Mouse (Mus musculus) liver, embryonic 15.5 days (tissue): ENCODE measurements around the gene Gm49630. TPM values are rescaled to one million over a fixed set of nuclear protein-coding genes. Genes with fewer than 3 reads are reported as not detected.
"Not testable (repeated sequence)": the region's sequence is repeated elsewhere in the genome, so short reads cannot be mapped to it uniquely, and the experiment has no call there.

Source experiments
- ATAC-seq: fragments of 200-750 bp; cut with Nextera tagmentation; 2 replicates; pipeline ENCODE4 v1.8.0; 2017; ENCODE audit warnings: moderate number of reproducible peaks, mild to moderate bottlenecking, moderate library complexity; ENCODE audit not compliant: insufficient read depth
- H3K27ac ChIP-seq: fragments of 300-500 bp; sonication (generic); replicated peaks from 2 replicates; pipeline ENCODE4 v1.5.1; 2015; ENCODE audit warnings: mild to moderate bottlenecking, inconsistent platforms
- H3K27me3 ChIP-seq: fragments of 300-500 bp; sonication (generic); 2 replicates; pipeline ENCODE4 v1.6.1; 2015; ENCODE audit warnings: mild to moderate bottlenecking, inconsistent platforms
- H3K36me3 ChIP-seq: fragments of 300-500 bp; sonication (generic); replicated peaks from 2 replicates; pipeline ENCODE4 v1.6.1; 2015; ENCODE audit warnings: moderate library complexity, mild to moderate bottlenecking, inconsistent platforms
- H3K4me1 ChIP-seq: fragments of 300-500 bp; sonication (generic); replicated peaks from 2 replicates; pipeline ENCODE4 v1.6.1; 2015; ENCODE audit warnings: inconsistent platforms
- H3K4me2 ChIP-seq: fragments of 300-500 bp; sonication (generic); 2 replicates; pipeline ENCODE4 v1.6.1; 2015; ENCODE audit warnings: moderate library complexity, mild to moderate bottlenecking, inconsistent platforms
- H3K4me3 ChIP-seq: fragments of 300-500 bp; sonication (generic); replicated peaks from 2 replicates; pipeline ENCODE4 v1.5.1; 2015; ENCODE audit warnings: mild to moderate bottlenecking, inconsistent platforms
- H3K9ac ChIP-seq: fragments of 300-500 bp; sonication (generic); 2 replicates; pipeline ENCODE4 v1.6.1; 2015; ENCODE audit warnings: moderate library complexity, mild to moderate bottlenecking, inconsistent platforms
- H3K9me3 ChIP-seq: fragments of 300-500 bp; sonication (generic); replicated peaks from 2 replicates; pipeline ENCODE4 v1.6.1; 2016; ENCODE audit warnings: inconsistent platforms
- WGBS: fragments of 180-500 bp; shearing (Covaris S2); methylation state at CpG from one replicate; pipeline ENCODE4 v1.1.7; 2015; ENCODE audit warnings: mixed read lengths; ENCODE audit not compliant: insufficient replicate concordance; 5-methylcytosine and 5-hydroxymethylcytosine counted together
- polyA plus RNA-seq: library from polyadenylated mRNA; unstranded; fragments of >200 nt; fragmentation: Nextera tagmentation; extraction: Ambion mirVana; gene quantifications from 2 replicates; pipeline ENCODE4 v1.2.1, GENCODE M21; 2015

Gm49630 gene
- not detected in 2 replicates for polyA plus RNA-seq

DNA sequence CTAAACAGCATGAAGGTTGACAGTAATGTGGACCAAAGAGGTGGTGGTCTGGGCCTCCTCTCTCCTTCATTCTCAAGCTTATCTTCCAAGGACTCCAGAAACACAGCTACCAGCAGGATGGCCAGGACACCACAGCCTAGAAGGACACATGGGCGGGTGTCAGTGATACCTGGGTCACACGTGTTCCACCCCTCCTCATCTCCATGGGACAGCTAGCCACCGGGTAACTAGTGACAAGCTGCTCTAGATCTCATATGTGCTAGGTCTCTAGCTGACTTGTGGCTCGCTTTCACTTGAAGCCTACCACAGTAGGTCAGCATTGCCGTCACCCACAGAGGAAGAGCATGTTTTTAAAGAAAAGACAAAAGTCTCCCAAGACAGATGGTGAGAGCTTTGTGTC lies at the start of gene Gm49630:
Gene Gm49630 (minus strand): TSS at position 101 of the 400 bp plus-strand sequence.
- not testable (repeated sequence) for H3K9me3 ChIP-seq, H3K27ac ChIP-seq, H3K27me3 ChIP-seq, H3K4me1 ChIP-seq, ATAC-seq, H3K4me3 ChIP-seq, H3K36me3 ChIP-seq, H3K9ac ChIP-seq, H3K4me2 ChIP-seq
- WGBS, result 45% methylated on average over 4 of the region's 5 CpGs

DNA sequence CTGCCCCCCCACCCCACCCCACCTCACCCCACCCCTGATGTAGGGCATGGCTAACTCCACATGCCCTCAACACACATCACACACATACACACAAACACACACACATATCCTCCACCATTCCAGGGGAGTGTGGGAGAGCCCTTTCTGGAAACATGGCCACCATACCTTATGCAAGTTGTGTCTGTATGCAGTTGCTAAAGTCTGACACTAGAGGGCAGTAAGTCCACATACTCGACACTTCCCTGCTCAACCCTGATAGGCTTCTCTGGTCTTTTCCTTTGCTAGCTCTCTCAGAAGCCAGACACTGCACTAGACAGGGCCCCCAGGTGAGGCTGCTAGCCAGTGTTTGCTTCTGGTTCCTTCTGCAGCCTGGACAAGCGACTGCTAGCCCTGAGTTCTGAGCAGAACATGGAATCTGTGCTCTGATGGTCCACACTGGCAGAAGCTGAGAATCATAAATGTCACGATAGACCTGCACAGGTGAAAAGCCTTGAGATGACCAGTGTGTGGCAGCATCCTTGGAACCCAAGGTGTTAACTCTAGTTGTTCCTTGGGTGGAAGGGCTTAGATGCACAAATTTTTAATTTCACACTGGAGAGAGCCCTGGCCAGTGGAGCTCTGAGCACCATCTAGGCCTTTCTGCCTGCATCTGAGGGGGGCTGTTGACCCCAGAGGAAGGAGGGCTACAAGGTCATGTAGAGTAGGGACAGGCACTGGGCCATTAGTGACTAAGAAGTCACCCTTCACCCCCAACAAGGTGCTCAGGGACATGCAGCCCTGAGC lies 48.6 kb upstream of the Gm49630 start:
- not testable (repeated sequence) for H3K27me3 ChIP-seq, ATAC-seq, H3K9me3 ChIP-seq, H3K4me3 ChIP-seq, H3K4me2 ChIP-seq, H3K4me1 ChIP-seq, H3K9ac ChIP-seq, H3K36me3 ChIP-seq, H3K27ac ChIP-seq
- WGBS, result 25% methylated on average over 3 of the region's 3 CpGs

DNA sequence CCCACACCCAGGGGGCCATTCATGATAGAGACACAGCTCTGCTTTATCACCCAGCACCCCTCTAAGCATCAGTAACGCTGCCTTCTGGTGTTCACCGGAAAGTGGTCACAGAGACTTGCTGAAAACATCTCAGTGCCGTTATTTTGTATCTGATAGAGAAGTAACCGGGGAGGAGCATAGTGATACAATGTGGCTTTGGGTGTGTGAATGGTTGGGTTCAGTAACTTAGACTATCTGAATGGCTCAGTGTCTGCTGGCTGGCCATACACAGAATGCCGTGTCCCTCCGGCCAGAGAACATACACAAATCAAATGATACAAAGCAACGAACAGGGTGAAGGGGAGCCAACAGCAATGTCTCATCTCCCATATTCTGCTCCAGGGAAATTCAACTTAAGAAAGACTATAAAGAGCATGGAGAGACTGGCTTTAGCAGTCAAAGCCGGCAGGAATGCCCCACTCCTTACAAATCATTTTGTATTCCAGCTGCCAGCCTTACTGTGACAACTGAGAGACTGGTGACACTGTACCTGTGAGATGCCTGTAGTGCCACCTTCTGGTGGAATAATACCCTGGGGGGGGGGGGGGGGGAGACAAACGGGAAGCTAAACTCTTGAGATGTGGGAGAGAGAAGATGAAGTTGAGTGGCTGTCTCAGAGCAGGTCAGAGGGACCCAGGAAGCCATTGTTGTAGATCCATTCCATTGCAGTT lies 43.0 kb upstream of the Gm49630 start:
- H3K4me3 ChIP-seq, H3K27ac ChIP-seq, H3K9ac ChIP-seq, H3K36me3 ChIP-seq, H3K4me2 ChIP-seq, H3K4me1 ChIP-seq, H3K27me3 ChIP-seq, ATAC-seq, H3K9me3 ChIP-seq: not testable (repeated sequence)
- WGBS, result 53% methylated on average over 9 of the region's 9 CpGs

DNA sequence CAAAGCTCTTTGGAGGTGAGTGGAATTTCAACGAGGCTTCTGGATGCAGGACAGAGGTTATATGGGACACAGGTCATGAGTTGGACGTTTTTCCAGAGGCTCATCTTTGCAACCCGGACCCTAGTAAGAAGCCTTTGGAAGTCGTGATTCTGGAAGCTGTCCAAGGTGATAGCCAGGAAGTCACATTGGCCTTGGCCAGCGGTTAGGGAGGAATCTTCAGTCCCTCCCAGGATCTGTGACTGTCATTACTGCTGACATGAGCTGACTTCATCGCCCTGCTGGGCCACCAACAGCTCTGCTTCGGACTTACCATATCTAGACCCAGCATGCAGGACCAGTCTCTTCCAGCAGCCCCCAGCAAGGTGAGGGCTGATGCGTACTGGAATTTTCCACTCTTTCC lies 41.6 kb upstream of the Gm49630 start:
- H3K27ac ChIP-seq, ATAC-seq, H3K4me1 ChIP-seq, H3K4me2 ChIP-seq, H3K4me3 ChIP-seq, H3K9ac ChIP-seq, H3K27me3 ChIP-seq, H3K36me3 ChIP-seq, H3K9me3 ChIP-seq: not testable (repeated sequence)
- 53% methylated on average over 8 of the region's 8 CpGs for WGBS

DNA sequence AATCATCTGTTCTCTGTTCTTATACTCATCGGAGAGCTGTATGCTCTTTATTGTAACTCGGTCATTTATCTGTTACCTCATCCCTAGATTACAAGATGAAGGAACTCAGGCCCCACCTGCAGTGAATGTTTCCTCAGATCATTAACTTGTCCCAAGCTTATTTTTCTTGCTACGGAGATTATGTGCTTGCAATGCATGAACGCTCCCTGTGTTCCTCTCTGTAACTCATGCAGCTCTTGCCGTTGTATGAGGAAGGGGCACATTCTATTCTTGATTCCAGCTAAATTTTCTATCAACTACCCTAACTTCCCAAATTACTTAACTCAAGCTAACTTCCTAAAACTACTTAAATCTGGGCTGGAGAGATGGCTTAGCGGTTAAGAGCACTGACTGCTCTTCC lies 28.0 kb upstream of the Gm49630 start:
- H3K4me2 ChIP-seq, ATAC-seq, H3K27ac ChIP-seq, H3K36me3 ChIP-seq, H3K4me1 ChIP-seq, H3K9me3 ChIP-seq, H3K27me3 ChIP-seq, H3K9ac ChIP-seq, H3K4me3 ChIP-seq: not testable (repeated sequence)
- WGBS, result 58% methylated on average over 6 of the region's 6 CpGs

DNA sequence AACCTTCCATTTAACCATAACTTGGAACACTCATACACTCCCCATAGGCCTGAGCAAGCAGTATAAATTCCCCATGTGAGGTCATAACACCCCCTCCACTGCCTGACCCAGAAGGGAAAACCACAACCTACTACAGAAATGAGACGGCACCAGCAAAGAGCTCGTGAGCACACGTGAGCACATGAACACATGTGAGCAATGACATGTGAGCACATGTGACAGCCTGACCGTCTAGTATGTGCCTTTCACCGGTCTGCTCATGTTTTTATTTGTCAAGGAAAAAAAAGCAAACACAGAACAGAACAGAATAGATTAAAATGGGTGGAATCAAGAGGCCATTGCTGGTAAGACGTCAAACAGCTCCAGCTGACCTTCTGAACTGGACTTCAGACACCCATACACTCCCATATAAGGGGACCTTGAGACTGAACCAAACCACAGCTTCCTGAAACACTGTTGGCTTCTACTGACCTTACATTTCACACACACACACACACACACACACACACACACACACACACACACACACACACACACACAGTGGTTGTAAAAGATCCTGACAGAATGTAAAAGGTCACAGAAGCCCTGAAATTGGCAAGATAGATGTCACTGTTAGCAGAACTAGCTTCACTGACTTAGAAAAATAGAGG lies 26.5 kb upstream of the Gm49630 start:
- H3K27ac ChIP-seq, ATAC-seq, H3K9me3 ChIP-seq, H3K36me3 ChIP-seq, H3K9ac ChIP-seq, H3K4me3 ChIP-seq, H3K4me1 ChIP-seq, H3K27me3 ChIP-seq, H3K4me2 ChIP-seq: not testable (repeated sequence)
- WGBS, result 29% methylated on average over 6 of the region's 6 CpGs

DNA sequence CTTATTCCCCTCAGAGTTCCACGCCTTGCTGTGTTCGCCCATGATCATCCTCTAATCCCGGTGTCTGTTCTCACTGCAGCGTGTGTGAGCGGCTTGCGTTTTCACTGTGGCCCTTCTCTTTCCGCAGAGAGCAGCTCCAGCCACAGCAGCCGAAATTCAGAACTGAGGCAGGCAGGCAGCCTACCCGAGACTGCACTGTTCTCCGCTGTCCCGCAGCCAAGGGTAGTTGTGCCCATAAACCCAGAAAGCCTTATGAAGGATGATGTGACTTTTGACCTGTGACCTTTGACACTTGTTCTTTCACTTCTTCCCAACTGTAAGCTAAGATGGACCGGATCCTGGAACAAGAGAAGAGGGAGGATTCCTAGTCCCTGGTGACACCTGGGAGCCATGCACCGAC lies 25.3 kb upstream of the Gm49630 start:
- H3K4me3 ChIP-seq, H3K9me3 ChIP-seq, ATAC-seq, H3K27me3 ChIP-seq, H3K27ac ChIP-seq, H3K36me3 ChIP-seq, H3K9ac ChIP-seq, H3K4me2 ChIP-seq, H3K4me1 ChIP-seq: not testable (repeated sequence)
- WGBS, result 72% methylated on average over 13 of the region's 13 CpGs

DNA sequence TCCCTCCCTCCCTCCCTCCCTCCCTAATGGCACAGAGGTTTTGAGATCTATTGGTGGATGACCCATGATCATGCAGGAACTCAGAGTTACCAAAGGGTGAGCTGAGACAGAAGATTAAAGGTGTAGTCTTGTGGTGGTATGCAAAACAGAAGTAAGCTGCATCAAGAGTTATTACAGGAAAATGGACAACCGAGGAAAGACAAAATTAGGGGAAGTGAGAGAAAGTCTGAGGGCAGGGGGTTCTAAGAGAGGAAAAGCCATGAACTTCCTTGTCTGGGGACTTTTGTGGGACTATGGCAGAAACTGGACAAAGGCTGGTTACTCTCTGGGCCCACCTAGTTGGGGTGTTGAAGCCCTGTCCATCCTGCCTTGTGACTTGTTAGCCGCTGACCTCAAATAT lies 24.5 kb upstream of the Gm49630 start:
- not testable (repeated sequence) for H3K4me1 ChIP-seq, H3K36me3 ChIP-seq, H3K4me2 ChIP-seq, H3K4me3 ChIP-seq, H3K27ac ChIP-seq, H3K9me3 ChIP-seq, H3K9ac ChIP-seq, ATAC-seq, H3K27me3 ChIP-seq
- WGBS, result no CpG with 5 or more reads among the region's 2 CpGs

DNA sequence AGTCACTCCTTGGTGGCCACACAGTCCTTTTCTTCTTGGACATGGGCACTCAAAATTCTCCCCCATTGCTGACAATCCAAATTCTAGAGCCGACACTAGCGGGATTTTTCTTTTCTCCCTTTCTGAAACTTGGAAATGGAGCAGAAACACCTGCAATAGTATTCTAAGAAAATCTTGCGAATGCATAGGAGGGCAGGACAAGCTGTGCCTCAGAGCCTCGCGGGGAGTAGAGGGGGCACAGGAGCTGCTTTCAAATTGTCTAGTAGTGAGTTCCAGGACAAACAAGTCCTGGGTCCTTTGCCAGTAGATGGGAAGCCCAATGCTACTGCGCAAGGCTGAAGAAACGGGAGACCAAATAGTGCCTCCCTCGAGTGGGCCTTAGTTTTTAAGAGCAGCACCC lies 23.9 kb upstream of the Gm49630 start:
- WGBS, result 61% methylated on average over 8 of the region's 8 CpGs
- H3K4me1 ChIP-seq, H3K27me3 ChIP-seq, ATAC-seq, H3K9ac ChIP-seq, H3K27ac ChIP-seq, H3K4me3 ChIP-seq, H3K4me2 ChIP-seq, H3K9me3 ChIP-seq, H3K36me3 ChIP-seq: not testable (repeated sequence)

DNA sequence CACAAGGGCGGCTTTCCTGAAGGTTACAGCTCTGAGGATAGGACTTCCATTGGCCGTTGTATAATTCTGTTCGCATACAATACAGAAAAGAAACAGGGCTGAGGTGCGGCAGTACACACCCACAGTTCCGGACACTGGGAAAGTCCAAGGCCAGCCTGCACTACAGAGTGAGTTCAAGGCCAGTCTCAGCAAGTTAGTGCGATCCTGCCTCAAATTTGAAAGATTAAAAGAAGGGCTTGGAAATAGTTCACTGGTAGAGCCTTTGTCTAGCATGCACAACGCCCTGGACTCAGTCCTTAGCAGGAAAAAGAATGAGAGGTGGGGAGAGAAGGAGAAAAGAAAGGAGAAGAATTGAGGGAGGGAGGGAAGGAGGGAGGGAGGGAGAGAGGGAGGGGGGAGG lies 23.3 kb upstream of the Gm49630 start:
- WGBS, result 55% methylated on average over 7 of the region's 7 CpGs
- H3K4me3 ChIP-seq, H3K36me3 ChIP-seq, H3K27me3 ChIP-seq, H3K27ac ChIP-seq, H3K9ac ChIP-seq, H3K9me3 ChIP-seq, H3K4me2 ChIP-seq, H3K4me1 ChIP-seq, ATAC-seq: not testable (repeated sequence)

DNA sequence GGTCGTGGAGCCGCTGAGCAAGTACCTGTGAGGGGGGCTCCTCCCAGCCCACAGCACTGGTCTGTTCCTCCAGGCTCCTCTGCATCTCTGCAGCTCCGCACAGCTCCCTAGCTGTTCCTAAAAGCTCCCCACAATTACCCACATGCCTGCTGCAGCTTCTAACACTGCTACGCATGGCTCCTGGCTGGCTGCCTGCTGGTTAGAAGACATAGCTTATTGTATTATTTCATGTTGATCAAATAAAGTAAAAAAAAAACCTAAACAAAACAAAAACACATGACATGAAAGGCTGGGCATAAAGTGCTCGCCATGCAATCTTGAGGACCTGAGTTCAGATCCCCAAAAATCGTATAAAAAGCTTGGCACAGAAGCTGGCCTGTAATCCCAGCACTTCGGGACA lies 18.1 kb upstream of the Gm49630 start:
- H3K9ac ChIP-seq, H3K27ac ChIP-seq, H3K4me1 ChIP-seq, H3K36me3 ChIP-seq, ATAC-seq, H3K4me2 ChIP-seq, H3K4me3 ChIP-seq, H3K27me3 ChIP-seq, H3K9me3 ChIP-seq: not testable (repeated sequence)
- WGBS, result 56% methylated on average over 7 of the region's 7 CpGs
